Mouse (Mus musculus): ENCODE data around the gene Colq. TPM values are rescaled to one million over a fixed set of nuclear protein-coding genes. Genes with fewer than 3 reads are reported as not detected.

Colq gene
- polyA plus RNA-seq (2014; fragmentation: Illumina TruSeq; extraction: RNeasy Lipid Tissue Mini Kit (QIAGEN cat#74804); ENCODE audit: low read depth, low replicate concordance), result 9.2 TPM

GRCm38 (mm10) chr14:31591243-31591642 lies at the start of gene Colq:
TSS of gene Colq (minus strand) at chr14:31591343.

GRCm38 (mm10) chr14:31640346-31640889 lies 49.3 kb upstream of the Colq start, which contains the start of gene Gm49387:
TSS of gene Gm49387 (minus strand) at chr14:31640878.

GRCm38 (mm10) chr14:31494975-31495455 lies 96.1 kb downstream of the Colq start, which contains the start of gene Mettl6:
TSS of gene Mettl6 (minus strand) at chr14:31495040.

DNA sequence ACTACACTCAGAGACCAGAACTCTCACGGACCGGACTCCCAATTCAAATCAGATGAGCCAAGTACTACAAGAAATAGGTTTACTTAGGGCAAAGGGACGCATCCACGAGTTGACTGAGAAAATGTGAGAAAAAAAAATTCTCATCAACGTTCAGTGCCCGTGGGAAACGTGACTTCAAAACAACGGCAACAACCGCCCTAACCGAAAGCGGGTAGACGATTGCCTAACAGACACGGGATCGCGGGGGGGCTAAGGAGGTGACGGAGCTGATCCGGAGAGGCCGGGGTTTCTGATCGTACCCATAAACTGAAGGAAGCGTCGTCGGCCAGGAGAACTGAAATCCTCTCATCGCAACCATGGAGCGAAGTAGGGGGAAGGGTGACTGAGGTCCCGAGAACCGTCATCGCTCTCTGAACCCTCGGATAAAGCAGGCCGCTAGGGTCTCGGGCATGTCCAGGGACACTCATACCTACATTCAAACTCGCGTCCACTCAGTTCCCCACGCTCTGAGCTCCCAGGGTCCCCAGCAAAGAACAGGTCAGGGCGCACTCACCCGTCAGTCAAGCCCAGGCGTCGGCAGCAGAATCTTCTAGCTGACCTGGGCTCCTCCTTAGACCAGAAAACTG lies 96.7 kb downstream of the Colq start, which contains the start of gene Eaf1:
TSS of gene Eaf1 (plus strand) at position 51 of the 626 bp plus-strand sequence.

Other genes starting within 250 kb of the Colq start
- gene Sh3bp5, start 155.3 kb downstream of the Colq start, polyA plus RNA-seq (2014; fragmentation: Illumina TruSeq; extraction: RNeasy Lipid Tissue Mini Kit (QIAGEN cat#74804); ENCODE audit: low read depth, low replicate concordance), result 58.3 TPM
- gene Eaf1, start 96.9 kb downstream of the Colq start, polyA plus RNA-seq (2014; fragmentation: Illumina TruSeq; extraction: RNeasy Lipid Tissue Mini Kit (QIAGEN cat#74804); ENCODE audit: low read depth, low replicate concordance), result 13.0 TPM
- 13.5 TPM for gene Mettl6, start 96.3 kb downstream of the Colq start, polyA plus RNA-seq (2014; fragmentation: Illumina TruSeq; extraction: RNeasy Lipid Tissue Mini Kit (QIAGEN cat#74804); ENCODE audit: low read depth, low replicate concordance)
- not detected for gene Gm49387, start 49.5 kb upstream of the Colq start, polyA plus RNA-seq (2014; fragmentation: Illumina TruSeq; extraction: RNeasy Lipid Tissue Mini Kit (QIAGEN cat#74804); ENCODE audit: low read depth, low replicate concordance)
- gene Btd, start 49.7 kb upstream of the Colq start, polyA plus RNA-seq (2014; fragmentation: Illumina TruSeq; extraction: RNeasy Lipid Tissue Mini Kit (QIAGEN cat#74804); ENCODE audit: low read depth, low replicate concordance), result 14.1 TPM
- gene Hacl1, start 49.9 kb upstream of the Colq start, polyA plus RNA-seq (2014; fragmentation: Illumina TruSeq; extraction: RNeasy Lipid Tissue Mini Kit (QIAGEN cat#74804); ENCODE audit: low read depth, low replicate concordance), result 20.5 TPM
- 18.6 TPM for gene Ankrd28, start 239.3 kb upstream of the Colq start, polyA plus RNA-seq (2014; fragmentation: Illumina TruSeq; extraction: RNeasy Lipid Tissue Mini Kit (QIAGEN cat#74804); ENCODE audit: low read depth, low replicate concordance)

All from heart, adult 10 weeks (tissue).